Mouse (Mus musculus) adrenal gland, postnatal 25 days (tissue): ENCODE results near the gene Rnft2. TPM values are rescaled to one million over a fixed set of nuclear protein-coding genes. Genes with fewer than 3 reads are reported as not detected.
A peak's percentile ranks its signal among the peaks of the same experiment; 100 is the strongest.

Experiments
- DNase-seq: peaks from one replicate; pipeline ENCODE4 v3.0.0; 2021; ENCODE audit warnings: mixed read lengths
- total RNA-seq: library from RNA; stranded (reverse); gene quantifications from 2 replicates; pipeline ENCODE4 v1.2.3, GENCODE M21; 2021

Gene Rnft2
- total RNA-seq, 1 experiment from 2014 or later = 4.9 TPM

DNA sequence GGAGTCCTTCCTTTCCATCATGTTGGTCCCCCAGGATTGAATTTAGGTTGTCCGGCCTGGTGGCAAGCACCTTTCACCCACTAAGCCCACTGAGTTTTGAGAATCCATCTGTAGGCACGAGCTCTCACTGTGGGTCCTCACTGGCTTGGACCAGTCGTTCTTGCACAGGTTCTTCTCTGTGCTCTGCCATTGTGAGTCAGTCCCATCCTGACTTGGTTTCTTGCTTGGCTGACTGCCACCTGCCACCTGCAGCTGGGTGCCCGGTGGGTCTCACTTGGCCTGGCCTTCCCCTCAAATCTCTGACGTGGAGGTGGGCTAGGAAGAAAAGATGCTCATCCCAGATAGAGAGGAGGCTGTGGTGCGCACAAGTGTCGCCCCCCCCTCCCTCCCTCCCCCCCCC is 6.1 kb upstream of the Rnft2 start:
- no peak for DNase-seq

DNA sequence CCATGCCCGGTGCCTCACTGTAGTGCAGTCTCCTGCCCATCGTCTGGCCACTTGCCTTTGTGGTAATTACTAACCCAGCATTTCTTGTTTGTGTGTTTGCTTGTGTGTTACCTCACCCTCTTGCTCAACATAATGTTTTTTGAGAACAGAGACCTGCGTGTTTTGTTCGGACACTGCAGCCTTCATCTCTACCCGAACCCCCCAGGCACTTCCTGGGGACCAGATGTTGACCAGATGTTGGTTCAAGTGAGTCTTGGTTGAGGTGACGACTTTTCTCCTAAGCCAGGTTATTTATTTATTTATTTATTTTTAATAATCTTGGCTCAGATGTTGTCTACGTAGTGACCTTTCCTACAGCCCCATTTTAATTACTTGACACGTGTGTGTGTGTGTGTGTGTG is 2.5 kb upstream of the Rnft2 start:
- DNase-seq = no peak

DNA sequence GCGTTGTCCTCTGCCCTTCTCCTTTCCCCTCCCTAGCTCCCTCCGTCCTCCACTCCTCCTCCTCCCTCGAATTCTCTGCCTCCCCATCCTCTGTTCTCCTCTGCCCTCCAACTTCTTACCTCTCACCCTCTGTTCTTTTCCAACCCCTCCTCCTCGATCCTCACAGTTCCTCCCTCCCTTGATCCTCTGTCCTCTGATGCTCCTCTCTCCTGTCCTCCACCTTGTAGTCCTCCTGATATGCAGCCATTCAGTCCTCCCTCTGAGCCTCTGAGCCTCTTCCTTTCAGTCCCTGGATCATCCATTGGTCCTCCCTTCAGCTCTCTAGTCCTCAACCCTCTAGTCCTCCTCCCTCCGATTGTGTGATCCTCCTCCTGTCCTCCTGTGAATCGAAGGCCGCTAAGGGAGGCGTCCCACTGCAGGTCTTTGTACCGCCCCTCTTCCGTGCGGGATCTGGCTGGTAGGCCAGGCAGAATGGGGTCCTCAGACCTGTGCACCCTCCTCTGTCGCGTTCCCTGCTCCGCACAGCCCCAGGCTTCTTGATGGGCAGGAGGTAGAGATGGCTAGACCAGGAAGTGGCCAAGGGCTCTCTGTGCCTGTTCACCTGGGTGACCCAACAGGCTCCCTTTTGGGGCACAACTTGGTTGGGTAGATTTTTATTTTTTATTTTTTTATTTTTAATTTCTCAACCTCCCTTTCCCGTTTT is 841 bp upstream of the Rnft2 start:
- DNase-seq = no peak

DNA sequence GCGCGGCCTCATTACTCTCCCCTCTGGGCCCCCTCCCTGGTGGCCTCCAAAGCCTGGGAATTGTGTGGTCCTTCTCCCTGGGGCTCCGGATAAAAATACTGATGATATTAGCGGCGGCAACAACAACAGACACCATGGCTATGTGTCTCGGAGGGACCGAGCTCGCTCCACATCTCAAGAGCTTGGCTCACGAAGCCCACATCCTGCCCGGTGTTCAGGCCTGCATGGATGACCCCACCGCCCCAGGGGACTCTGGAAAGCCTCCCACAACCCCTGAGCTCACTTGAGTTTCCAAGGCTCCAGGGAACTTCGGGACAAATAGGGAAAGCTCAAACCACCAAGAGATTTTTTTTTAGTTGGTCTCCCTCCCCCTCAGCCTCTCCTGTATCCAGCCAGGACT is 5.2 kb downstream of the Rnft2 start:
- no peak for DNase-seq

DNA sequence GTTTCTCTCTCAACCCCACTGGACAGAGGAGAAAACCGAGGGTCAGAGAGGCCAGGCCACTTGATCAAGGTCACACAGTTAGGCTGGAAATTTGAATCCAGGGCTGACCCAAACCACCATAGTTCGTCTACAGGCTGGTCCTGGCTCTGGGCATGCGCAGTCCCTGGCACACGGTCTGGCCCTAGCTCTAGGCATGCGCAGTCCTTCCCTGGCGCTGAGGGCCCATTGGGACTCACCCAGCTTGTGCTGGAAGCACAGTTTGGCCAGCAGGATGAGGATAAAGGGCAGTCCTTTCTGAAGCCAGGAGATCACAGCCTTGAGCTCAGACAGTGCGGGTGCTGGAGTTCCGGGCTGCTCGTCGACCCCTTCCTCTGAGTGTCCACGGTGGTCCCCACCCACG is 8.0 kb downstream of the Rnft2 start:
- DNase-seq = peak; percentile 37

DNA sequence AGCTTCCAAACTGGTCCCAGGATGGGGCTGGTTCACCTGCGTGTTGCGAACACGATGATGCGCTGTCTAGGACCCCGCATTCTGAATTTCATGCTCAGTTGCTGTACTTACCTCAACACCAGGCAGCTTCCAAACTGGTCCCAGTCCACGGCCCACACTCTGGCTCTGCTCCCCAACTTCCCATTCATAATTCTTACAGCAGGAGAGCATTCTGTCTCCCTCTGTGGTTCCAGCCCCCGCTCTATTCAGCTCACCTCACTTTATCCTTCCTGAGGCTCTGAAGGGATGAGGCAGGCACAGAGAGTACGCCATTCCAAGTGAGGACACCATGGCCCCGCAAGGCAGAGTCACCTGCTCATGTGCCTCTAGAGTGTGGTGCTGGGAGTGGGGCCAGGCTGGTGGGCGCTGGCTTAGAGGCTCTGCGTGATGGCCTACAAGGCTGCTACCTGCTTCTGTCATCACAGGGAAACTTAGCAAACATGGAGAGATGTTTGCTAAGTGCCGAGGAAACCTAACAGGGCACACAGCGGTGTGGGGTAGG is 14.8 kb downstream of the Rnft2 start:
- no peak for DNase-seq

DNA sequence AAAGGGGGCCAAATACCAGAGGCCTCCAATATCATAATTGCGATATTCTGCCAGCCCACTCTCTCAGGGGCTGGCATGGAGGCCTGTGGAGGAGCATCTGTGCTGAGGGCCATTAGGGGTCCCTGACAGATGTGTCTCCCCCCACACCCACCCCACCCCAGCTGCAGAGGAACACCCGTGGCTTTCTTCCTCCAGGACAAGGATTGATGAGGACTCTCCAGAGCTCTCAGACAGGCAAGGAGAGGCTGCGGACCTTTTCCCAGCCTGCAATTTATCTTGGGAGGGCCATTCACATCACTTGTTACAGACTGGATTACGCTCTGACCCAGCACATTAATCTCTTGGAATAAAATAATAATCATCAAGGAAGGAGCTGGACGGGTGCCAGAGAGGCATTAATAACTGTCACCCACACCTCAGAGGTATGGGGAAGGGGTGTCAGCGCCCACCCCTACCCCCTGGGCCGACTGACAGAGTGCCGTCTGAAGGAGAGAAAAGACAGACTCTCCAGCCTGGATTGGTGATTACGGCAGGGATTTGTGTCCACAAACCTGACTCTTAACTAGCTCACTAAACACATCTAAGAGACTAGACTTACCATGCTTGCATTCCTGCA is 21.7 kb downstream of the Rnft2 start:
- DNase-seq = no peak

DNA sequence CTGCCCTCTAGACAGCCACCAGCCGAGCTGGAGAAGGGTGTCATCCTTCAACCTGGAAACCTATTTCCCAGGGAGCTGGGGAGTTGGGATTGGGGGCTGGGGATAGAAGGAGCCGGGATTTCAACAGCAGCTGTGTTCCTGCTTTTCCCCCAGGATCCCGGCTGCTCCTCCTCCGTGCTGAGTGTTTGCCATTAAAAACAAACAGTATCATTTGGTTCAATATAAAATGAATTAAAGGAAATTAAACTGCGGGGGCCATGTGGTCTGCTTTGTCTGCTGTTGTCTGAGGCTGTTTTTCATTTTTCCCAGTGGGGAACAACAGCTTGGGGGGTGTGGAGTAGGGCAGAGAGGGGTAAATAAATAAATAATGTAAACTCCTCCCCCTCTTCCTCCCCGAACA is 27.5 kb downstream of the Rnft2 start:
- no peak for DNase-seq

DNA sequence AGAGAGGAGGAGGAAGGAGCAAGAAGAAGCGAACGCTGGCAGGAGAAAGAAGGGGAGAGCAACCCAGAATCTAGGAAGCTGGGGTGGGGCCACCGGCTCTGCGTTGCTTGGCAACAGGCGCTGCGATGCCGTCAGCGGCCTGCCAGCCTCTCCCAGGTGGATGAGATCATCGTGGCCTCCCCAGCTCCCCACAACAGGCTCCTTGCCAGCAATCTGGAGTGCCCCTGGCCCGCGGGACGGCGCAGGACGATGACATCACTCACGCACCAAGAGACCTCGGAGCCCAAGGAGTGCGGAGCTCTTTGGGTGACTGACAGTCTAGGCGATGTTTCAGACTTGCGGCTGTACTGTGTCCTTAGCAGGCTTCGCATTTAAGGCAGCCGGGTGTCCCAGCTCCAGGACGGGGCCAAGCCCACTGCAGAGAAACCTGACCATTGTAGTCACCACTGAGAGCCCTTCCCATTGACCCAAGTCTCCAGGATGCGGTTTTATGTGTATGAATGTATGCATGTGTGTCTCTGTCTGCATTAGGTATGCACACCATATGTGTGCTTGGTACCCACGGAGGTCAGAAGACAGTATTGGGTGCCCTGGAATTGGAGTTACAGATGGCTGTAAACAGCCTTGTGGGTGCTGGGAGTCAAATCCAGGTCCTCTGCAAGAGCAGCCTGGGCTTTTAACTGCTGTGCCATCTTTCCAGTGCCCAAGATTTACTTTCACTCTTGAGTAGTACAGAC is 30.3 kb downstream of the Rnft2 start:
- DNase-seq = peak; percentile 85

DNA sequence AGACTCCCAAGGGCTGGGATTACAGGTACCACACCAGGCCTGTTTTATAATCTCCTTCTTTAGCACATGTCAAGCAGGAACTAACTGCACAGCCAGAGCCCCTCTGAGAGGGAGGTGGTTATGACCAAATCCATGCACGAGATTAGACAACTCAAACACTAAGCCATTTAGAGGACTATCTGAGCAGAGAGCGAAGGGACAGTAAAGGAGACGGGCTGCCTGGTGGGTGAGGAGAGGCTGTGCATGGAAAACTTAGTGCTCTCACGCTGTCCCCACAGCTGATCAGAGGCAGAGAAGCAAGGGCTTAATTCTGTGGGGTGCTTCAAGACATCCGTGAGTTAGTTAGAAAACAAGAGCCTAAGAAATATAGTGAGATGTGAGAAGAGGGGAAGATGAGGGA is 30.9 kb downstream of the Rnft2 start:
- no peak for DNase-seq

DNA sequence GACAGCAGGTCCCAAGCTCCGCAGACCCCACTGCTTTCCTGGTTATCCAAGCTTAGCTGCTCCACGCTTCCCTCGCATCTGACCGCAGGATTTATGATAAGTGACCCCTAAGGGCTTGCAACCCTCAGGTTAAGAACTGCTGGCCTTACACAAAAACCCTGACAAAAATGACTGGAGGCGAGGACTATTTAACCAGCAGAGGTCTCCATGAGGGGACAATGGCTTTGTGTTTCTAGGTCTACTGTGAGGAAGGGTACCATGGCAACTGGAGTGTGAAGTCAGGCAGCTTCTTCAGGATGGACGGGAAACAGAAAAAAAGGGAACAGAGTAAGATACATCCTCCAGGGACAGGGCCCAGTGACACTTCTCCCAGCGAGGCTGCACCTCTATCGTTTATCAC is 39.1 kb downstream of the Rnft2 start:
- DNase-seq = no peak

DNA sequence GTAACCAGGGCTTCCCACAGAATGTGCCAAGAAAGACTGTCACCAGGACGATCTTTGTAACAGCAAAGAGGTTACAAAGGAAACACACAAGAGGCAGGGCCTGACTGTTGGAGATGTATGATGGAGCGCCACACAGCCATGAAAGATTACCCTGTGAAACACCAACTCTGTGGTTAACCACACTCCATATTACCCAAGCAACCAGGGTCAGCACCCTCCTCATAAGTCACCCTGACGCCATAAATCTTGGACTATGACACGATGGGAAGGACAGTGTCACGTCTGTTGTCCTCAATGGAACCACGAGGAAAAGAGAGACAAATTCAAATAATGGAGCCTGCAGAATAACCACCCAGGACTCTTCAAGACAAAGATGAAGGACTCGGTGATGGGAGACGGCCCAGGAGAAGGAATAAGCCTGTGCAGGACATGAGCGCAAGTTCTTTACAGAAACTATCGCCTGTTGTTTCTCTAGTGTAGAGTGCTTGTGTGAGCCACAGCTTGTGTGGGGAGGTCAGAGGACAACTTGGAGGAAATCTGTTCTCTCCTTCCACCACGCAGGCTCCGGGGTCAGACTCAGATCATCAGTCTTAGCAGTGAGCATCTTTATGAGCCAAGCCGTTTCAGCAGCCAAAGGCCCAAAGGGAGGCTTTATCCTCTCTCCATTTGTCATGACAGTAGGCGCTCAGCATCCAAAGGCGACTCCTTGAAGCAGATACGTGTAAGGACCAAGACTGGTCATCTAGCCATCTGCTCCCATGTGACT is 40.1 kb downstream of the Rnft2 start:
- DNase-seq = no peak

DNA sequence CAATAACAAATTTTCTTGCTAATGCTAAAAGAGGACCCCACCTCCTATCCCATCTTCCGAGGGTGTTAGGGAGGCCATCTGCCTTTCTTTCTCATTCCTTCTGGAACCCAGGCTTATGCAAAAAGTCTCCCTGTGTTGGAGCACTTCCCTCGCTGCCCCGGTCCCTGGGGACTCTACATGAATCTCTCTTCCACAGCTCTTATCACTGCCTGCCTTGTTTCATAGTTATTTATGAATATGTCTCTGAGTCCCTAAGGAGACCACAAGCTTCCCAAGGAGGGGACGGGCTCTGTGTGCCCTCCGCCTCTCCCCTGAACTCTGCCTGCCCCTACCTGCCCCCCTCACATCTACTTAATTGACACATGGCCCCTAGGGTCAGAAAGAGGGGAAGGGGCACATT is 45.2 kb downstream of the Rnft2 start:
- no peak for DNase-seq

DNA sequence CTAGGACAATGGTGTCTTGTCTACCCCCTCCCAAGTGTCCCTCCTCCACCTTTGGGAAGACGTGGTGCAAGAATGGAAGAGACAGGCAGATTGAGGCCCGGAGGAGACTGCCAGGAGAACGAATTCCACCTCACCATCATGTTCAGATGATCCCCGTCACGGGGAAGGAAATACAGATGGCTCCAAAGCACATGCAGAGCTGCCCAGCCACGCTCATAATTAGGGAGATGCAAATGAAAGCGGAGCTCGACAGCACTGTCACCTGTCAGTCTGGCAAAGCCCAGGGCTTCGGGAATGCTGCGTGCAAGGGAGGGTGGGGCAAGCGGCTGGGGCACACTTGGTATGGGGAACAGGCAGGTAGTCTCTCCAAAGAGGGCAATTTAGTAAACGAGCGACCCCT is 47.5 kb downstream of the Rnft2 start:
- DNase-seq = no peak

DNA sequence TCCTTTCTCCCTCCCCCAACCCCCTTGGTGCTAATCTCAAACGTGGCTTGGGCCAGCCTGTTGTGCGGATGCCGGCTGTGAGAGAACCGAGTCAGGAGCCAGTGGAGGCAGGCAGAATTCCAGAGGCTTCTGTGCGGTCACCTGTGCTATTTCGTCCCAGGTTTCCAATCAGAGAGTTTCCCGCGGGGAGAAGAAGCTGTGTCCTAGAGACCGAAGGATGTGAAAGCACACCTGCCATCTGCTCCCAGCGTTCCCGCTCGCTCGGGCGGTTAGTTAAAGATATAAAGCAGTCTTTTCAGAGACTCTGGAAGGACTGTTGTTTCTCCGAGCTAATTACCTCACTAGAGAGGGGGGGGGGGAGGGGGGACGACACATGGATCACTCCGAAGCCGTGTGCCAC is 52.7 kb downstream of the Rnft2 start:
- no peak for DNase-seq

DNA sequence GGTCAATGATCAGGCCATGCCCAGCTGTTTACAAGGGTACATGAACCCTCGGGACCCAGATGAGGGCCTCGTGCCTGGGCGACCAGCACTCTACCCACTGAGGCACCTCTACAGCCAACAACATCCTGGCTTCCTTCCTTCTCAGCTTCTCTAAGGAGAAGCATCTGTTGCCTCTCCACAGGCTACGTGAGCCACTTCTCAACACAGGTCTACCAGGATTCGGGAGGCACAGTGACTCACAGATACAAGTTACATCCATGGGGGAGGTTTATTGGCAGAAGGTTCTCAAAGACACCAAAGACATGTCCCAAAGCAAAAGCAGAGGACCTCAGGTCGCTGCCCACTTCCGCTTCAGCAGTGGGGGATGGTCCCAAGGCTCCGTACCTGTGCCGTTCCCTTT is 54.4 kb downstream of the Rnft2 start:
- no peak for DNase-seq

DNA sequence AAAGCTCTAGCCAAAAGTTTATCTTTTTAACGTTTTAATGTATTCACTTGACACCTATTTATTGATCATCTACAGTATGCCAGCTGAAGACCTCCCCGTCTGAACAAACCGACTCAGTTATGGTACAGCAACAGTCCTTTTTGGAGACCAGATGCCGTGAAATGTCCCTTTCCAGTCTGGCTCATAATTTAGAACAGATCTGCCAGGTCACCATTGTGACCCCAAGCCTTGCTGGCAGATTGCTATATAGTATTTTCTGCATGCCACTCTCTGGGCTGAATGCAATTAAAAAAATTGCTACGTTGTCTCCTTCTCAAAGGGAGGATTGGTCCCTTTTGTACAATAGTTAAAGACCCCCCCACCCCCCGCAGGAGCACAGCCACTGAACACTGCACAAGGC is 56.6 kb downstream of the Rnft2 start:
- DNase-seq = no peak

DNA sequence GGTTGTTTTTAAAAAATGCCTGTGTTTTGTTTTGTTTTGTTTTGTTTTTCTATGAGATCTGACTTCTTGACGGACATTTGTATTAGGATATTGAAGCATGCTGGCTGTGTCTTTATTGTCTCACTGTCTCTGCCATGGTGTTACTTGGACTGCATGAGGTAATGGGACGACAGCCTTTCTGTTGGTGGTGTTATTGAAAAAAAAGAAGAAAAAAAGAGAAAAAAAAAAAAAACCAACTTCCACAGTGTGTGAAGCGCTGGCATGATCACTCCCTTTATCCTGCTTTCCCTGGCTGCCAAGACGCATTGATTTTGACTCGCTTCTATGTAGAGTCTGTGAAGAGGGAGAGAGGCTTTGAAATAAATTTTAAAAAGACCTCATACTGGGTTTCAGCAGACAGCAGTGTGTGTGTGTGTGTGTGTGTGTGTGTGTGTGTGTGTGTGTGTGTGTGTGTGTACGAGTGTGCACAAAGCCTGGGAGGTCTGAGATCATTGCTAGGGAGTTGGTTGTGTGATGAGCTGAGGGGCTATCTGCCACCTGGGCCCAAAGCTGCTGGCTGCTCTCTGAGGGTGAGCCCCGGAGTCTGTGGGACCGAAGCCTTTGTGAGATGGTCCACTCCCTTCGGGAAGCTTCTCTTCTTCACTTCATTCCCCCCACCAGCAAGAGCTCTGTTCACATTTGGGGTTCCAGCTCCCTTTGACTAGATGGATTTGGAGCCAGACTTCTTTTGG is 57.8 kb downstream of the Rnft2 start:
- DNase-seq = no peak

DNA sequence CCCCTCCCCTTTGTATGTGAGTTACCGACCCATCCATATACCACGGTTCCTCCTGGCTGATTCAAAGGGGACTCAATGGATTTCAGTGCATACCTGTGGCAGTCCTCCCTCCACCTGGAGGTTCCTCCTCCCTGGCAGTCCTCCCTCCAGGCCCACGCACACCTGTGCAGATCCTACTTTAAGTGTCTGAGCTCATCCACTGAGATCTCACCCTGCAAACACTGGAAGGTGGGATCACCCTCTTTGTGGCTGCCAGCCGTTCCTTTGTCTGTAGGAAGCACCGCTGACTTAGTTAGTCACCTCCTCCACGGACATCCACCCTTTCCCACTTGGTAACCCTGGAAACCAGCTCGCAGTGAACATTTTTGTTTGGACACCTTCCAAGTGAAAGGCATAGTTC is 67.3 kb downstream of the Rnft2 start:
- no peak for DNase-seq

DNA sequence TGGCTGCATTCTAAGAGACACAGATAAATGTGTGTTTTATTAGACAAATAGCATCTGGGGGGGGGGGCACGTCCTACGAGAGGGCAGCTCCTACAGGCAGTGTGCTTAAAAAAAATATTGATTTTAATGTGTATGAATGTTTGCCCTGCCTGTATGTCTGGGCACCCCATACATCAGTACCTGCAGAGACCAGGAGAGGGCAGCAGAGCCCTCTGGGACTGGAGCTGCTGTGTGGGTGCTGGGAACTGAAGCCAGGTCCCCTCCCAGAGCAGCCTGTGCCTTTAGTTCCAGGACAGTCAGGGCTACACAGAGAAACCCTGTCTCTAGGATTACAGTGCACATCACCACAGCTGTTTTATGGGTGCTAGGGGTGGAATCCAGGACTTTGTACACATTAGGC is 69.8 kb downstream of the Rnft2 start:
- DNase-seq = no peak

DNA sequence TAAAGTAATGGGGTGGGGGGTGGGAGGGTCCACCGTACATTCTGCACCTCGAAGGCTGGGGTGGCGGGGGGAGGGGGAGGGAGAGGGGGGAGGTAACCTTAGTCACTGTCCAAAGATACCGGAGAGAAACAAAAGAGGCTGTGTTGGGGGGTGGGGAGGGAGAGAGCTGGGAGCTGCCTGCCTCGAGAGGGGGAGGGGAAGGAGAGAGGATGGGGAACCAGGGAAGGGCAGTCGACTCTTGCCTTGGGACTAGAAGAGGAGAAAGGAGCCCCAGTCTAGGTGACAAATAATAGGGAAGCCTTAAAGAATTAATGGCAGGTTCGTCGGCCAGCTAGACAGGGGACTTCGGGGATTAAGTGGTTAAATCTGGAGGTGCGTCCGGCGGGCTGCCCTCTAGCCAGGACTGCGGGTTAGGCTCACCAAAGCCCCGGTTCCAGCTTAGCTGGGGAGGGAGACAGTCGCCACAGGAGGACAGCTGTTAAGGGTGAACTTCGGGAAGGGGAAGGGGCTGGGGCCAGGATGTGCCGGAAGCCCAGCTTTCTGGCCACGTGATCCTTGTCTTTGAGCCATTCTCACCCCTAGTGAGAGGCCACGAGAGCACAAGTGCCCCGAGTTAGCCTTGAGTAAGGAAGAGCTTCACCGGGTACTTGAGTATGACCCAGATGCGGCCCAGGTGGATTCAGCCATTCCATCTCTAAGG is 70.5 kb downstream of the Rnft2 start:
- DNase-seq = no peak
